Mouse (Mus musculus) thymus, postnatal 25 days (tissue): ENCODE measurements around the gene Ndufaf5.
"Not testable (repeated sequence)": the region's sequence is repeated elsewhere in the genome, so short reads cannot be mapped to it uniquely, and the experiment has no call there.

Experiments
- DNase-seq: peaks from one replicate; pipeline ENCODE4 v3.0.0; 2022

The Ndufaf5 gene

GRCm38 (mm10) chr2:140170127-140170802 lies at the start of gene Ndufaf5, which contains the start of gene Esf1:
Gene Ndufaf5, plus strand, starts transcription at chr2:140170649.
Gene Esf1, minus strand, starts transcription at chr2:140170564.
- DNase-seq = peak; percentile 94

- DNase-seq = peak; percentile 11
These were observed 44.9 kb upstream of the Ndufaf5 start for GRCm38 (mm10) chr2:140125516-140125915.

- DNase-seq = not testable (repeated sequence)
These were observed 18.7 kb upstream of the Ndufaf5 start, which contains the start of gene Gm17374 for GRCm38 (mm10) chr2:140151743-140152142. Gene Gm17374, plus strand, starts transcription at chr2:140152043.

GRCm38 (mm10) chr2:140159186-140159730 lies 11.2 kb upstream of the Ndufaf5 start:
- no peak for DNase-seq

- no peak for DNase-seq
These were observed 7.0 kb upstream of the Ndufaf5 start for GRCm38 (mm10) chr2:140163351-140163854.

- DNase-seq = no peak
These were observed 1.4 kb upstream of the Ndufaf5 start for GRCm38 (mm10) chr2:140169057-140169456.

- no peak for DNase-seq
These were observed 529 bp downstream of the Ndufaf5 start for GRCm38 (mm10) chr2:140170803-140171553.

- DNase-seq = not testable (repeated sequence)
These were observed 15.3 kb downstream of the Ndufaf5 start for GRCm38 (mm10) chr2:140185685-140186210.

GRCm38 (mm10) chr2:140200713-140201112 lies 30.3 kb downstream of the Ndufaf5 start:
- no peak for DNase-seq

- no peak for DNase-seq
These were observed 32.1 kb downstream of the Ndufaf5 start for GRCm38 (mm10) chr2:140202573-140202972.

- no peak for DNase-seq
These were observed 33.3 kb downstream of the Ndufaf5 start for GRCm38 (mm10) chr2:140203756-140204155.

GRCm38 (mm10) chr2:140214519-140215027 lies 44.1 kb downstream of the Ndufaf5 start:
- no peak for DNase-seq

- DNase-seq = no peak
These were observed 45.0 kb downstream of the Ndufaf5 start for GRCm38 (mm10) chr2:140215415-140215814.

- DNase-seq = no peak
These were observed 45.5 kb downstream of the Ndufaf5 start for GRCm38 (mm10) chr2:140215965-140216364.

GRCm38 (mm10) chr2:140220325-140220724 lies 49.9 kb downstream of the Ndufaf5 start:
- DNase-seq = no peak

GRCm38 (mm10) chr2:140230295-140230694 lies 59.8 kb downstream of the Ndufaf5 start:
- DNase-seq = no peak

- DNase-seq = no peak
These were observed 66.8 kb downstream of the Ndufaf5 start for GRCm38 (mm10) chr2:140237245-140237644.

GRCm38 (mm10) chr2:140242398-140242797 lies 71.9 kb downstream of the Ndufaf5 start:
- no peak for DNase-seq

GRCm38 (mm10) chr2:140243105-140243504 lies 72.7 kb downstream of the Ndufaf5 start:
- DNase-seq = no peak
